ENCODE assay signal across 13 mouse cellular contexts in genomic region chr2:129245618-129246017, GRCm38 (mm10). TPM values are rescaled to one million over a fixed set of nuclear protein-coding genes. Genes with fewer than 3 reads are reported as not detected.
DNase-seq lines count a peak whose midpoint lies in the region; ATAC-seq and TF ChIP-seq lines count a peak whose summit lies in the region.
"Had no signal": no experiment of that assay in that cellular context is flagged by ENCODE, and none has a peak within 500 bp of the region (broad histone marks: within the 10 kb centered on the region; RNA-seq: fewer than 3 reads in every experiment).

No protein-coding gene starts in this region.

- no peak for TF ChIP-seq EP300 in lung, postnatal 0 days (IDR thresholded peaks at IDR 0.05)

- no peaks in the 10 kb centered on the region for H3K36me3 ChIP-seq in lung, postnatal 0 days (ENCODE audit: insufficient read depth, low read length)
- no peaks in the 10 kb centered on the region for H3K36me3 ChIP-seq in embryonic facial prominence, embryonic 15.5 days
- no peaks in the 10 kb centered on the region for H3K36me3 ChIP-seq in kidney, adult 2 months (ENCODE audit: control insufficient read depth, insufficient read depth, low read length)
- no peaks in the 10 kb centered on the region for H3K36me3 ChIP-seq in small intestine, adult 2 months (ENCODE audit: control insufficient read depth, insufficient read depth, low read length)
- H3K36me3 ChIP-seq: liver, embryonic 15.5 days had no signal

- TF ChIP-seq POLR2A in kidney, adult 2 months (IDR thresholded peaks at IDR 0.05; ENCODE audit: low read depth, low read length) = no peak
- no peak for TF ChIP-seq POLR2A in small intestine, adult 2 months (IDR thresholded peaks at IDR 0.05; ENCODE audit: low read depth, low read length)

- ATAC-seq in lung, postnatal 0 days = peak; percentile 25; the same call in 1 of the 2 replicates
- peak; percentile 53 for ATAC-seq in embryonic facial prominence, embryonic 15.5 days (ENCODE audit: insufficient number of reproducible peaks, low FRiP score, low TSS enrichment, low read depth)
- ATAC-seq in CD4-positive, CD25-positive, alpha-beta regulatory T cell, adult 4 months = no peak

- WGBS in lung, postnatal 0 days = 38% methylated on average over 5 of the region's 5 CpGs
- WGBS in embryonic facial prominence, embryonic 15.5 days = 35% methylated on average over 5 of the region's 5 CpGs
- WGBS in kidney, adult 2 months = 38% methylated on average over 5 of the region's 5 CpGs
- WGBS in small intestine, adult 2 months = 23% methylated on average over 5 of the region's 5 CpGs

- no peaks in the 10 kb centered on the region for H3K4me1 ChIP-seq in lung, postnatal 0 days (ENCODE audit: insufficient read depth, low read depth, low read length)
- H3K4me1 ChIP-seq in embryonic facial prominence, embryonic 15.5 days = peaks cover 5% of the 10 kb centered on the region; the same call in 1 of the 2 replicates
- peaks cover 21% of the 10 kb centered on the region; the same call in 1 of the 2 replicates for H3K4me1 ChIP-seq in kidney, adult 2 months (ENCODE audit: control insufficient read depth, insufficient read depth, low read length)
- H3K4me1 ChIP-seq in small intestine, adult 2 months (ENCODE audit: control insufficient read depth, insufficient read depth, insufficient read length, low read length) = peaks cover 28% of the 10 kb centered on the region

- H3K27me3 ChIP-seq in lung, postnatal 0 days (replicated peaks; ENCODE audit: insufficient read depth, low read length) = no peaks in the 10 kb centered on the region
- H3K27me3 ChIP-seq in embryonic facial prominence, embryonic 15.5 days = no peaks in the 10 kb centered on the region
- H3K27me3 ChIP-seq in kidney, adult 2 months (replicated peaks; ENCODE audit: control insufficient read depth, insufficient read depth, low read length) = no peaks in the 10 kb centered on the region
- H3K27me3 ChIP-seq in small intestine, adult 2 months (ENCODE audit: control insufficient read depth, insufficient read depth, low read length) = no peaks in the 10 kb centered on the region
- H3K27me3 ChIP-seq: liver, embryonic 15.5 days had no signal

- intact Hi-C loops in left cerebral cortex, postnatal 25 days (cut with DNase I) = no loop called here

- TF ChIP-seq CTCF in lung, postnatal 0 days (IDR thresholded peaks at IDR 0.05) = no peak
- TF ChIP-seq CTCF in kidney, adult 2 months (conservative IDR thresholded peaks at IDR 0.05; ENCODE audit: insufficient read depth, insufficient read length, low read depth, low read length) = no peak
- TF ChIP-seq CTCF in small intestine, adult 2 months (IDR thresholded peaks at IDR 0.05; ENCODE audit: extremely low read depth, insufficient read length, insufficient replicate concordance, low read depth, low read length) = no peak

- peak; percentile 22 for DNase-seq in lung, postnatal 0 days (ENCODE audit: low spot score)
- no peak for DNase-seq in lung, postnatal 10 days
- peak; percentile 75 for DNase-seq in kidney, adult 2 months
- no peak for DNase-seq in gastrocnemius, adult 18-20 months (ENCODE audit: low spot score)
- no peak for DNase-seq in left cerebral cortex, postnatal 25 days (ENCODE audit: low spot score in 2 of 2)
- DNase-seq: adrenal gland, adult 8-10 months; cerebellum, adult 11 months; embryo, embryonic 11 days; gastrocnemius, postnatal 36 days had no signal

- H3K9ac ChIP-seq in lung, postnatal 0 days (replicated peaks; ENCODE audit: low read depth) = no peak overlapping the region
- no peak overlapping the region for H3K9ac ChIP-seq in embryonic facial prominence, embryonic 15.5 days
- H3K9ac ChIP-seq: liver, embryonic 15.5 days had no signal

- no peak overlapping the region for H3K4me2 ChIP-seq in lung, postnatal 0 days (replicated peaks; ENCODE audit: low read depth, low read length)
- no peak overlapping the region for H3K4me2 ChIP-seq in embryonic facial prominence, embryonic 15.5 days (replicated peaks)
- H3K4me2 ChIP-seq: liver, embryonic 15.5 days had no signal

- H3K27ac ChIP-seq in lung, postnatal 0 days (ENCODE audit: low read length) = no peak overlapping the region
- H3K27ac ChIP-seq in embryonic facial prominence, embryonic 15.5 days (replicated peaks) = no peak overlapping the region
- no peak overlapping the region for H3K27ac ChIP-seq in kidney, adult 2 months (ENCODE audit: insufficient read depth, low read depth, low read length)
- H3K27ac ChIP-seq in small intestine, adult 2 months (ENCODE audit: insufficient read depth, low read depth, low read length) = peak overlapping the region; percentile 29; the same call in 1 of the 2 replicates
- H3K27ac ChIP-seq: liver, embryonic 15.5 days had no signal

- H3K4me3 ChIP-seq in lung, postnatal 0 days (ENCODE audit: low read depth, low read length) = no peak overlapping the region
- no peak overlapping the region for H3K4me3 ChIP-seq in embryonic facial prominence, embryonic 15.5 days (replicated peaks)
- no peak overlapping the region for H3K4me3 ChIP-seq in kidney, adult 2 months (ENCODE audit: insufficient read depth, low read depth, low read length)
- H3K4me3 ChIP-seq in small intestine, adult 2 months (ENCODE audit: low read depth, low read length) = no peak overlapping the region
- H3K4me3 ChIP-seq: liver, embryonic 15.5 days had no signal

- H3K9me3 ChIP-seq in lung, postnatal 0 days (ENCODE audit: low read length) = no peaks in the 10 kb centered on the region
- H3K9me3 ChIP-seq in embryonic facial prominence, embryonic 15.5 days (replicated peaks) = no peaks in the 10 kb centered on the region
- H3K9me3 ChIP-seq: liver, embryonic 15.5 days had no signal

RNA-seq across cellular contexts. Expression of gene Slc20a1, which starts 47.1 kb away (rescaled TPM):
- 10.0 and 10.5 TPM in 2 replicates for polyA plus RNA-seq in lung, postnatal 0 days (2015; fragmentation: Nextera tagmentation; extraction: Ambion mirVana)
- polyA plus RNA-seq in embryonic facial prominence, embryonic 15.5 days (2015; fragmentation: Nextera tagmentation; extraction: Ambion mirVana) = 23.0 and 24.0 TPM in 2 replicates
- polyA plus RNA-seq in kidney, adult 2 months (2012; rRNA removed) = 14.0 and 14.7 TPM in 2 replicates
- polyA plus RNA-seq in small intestine, adult 2 months (2012; rRNA removed) = 4.8 and 6.6 TPM in 2 replicates
- total RNA-seq in gastrocnemius, adult 18-20 months (2021) = 10 to 100 TPM; 11.3 to 21.8 TPM
- polyA plus RNA-seq in CD4-positive, CD25-positive, alpha-beta regulatory T cell, adult 4 months (2017; shearing (Covaris generic)) = 100 to 1,000 TPM in 1 of 2 experiments, 10 to 100 TPM in 1; 94.7 to 130 TPM
- total RNA-seq in left cerebral cortex, postnatal 25 days (2021) = 100 to 1,000 TPM; 138 to 140 TPM

RNA-seq across cellular contexts. Expression of gene Ckap2l, which starts 51.4 kb away (rescaled TPM):
- polyA plus RNA-seq in lung, postnatal 0 days (2015; fragmentation: Nextera tagmentation; extraction: Ambion mirVana) = 2.6 and 3.2 TPM in 2 replicates
- 39.8 and 51.0 TPM in 2 replicates for polyA plus RNA-seq in embryonic facial prominence, embryonic 15.5 days (2015; fragmentation: Nextera tagmentation; extraction: Ambion mirVana)
- 0.07 and 0.13 TPM in 2 replicates for polyA plus RNA-seq in kidney, adult 2 months (2012; rRNA removed)
- polyA plus RNA-seq in small intestine, adult 2 months (2012; rRNA removed) = 0.47 and 0.91 TPM in 2 replicates
- not detected for total RNA-seq in gastrocnemius, adult 18-20 months (2021)
- polyA plus RNA-seq in CD4-positive, CD25-positive, alpha-beta regulatory T cell, adult 4 months (2017; shearing (Covaris generic)) = 1 to 10 TPM; 3.7 to 8.0 TPM
- under 1 TPM; 0.21 to 0.53 TPM for total RNA-seq in left cerebral cortex, postnatal 25 days (2021)

Comparison
In these comparisons a context has a peak if more than half of its experiments do, and no peak if none do; other contexts are left out.
1. DNase-seq: peak in lung, postnatal 0 days (single experiment) and kidney, adult 2 months (single experiment); none in lung, postnatal 10 days (single experiment), gastrocnemius, adult 18-20 months (single experiment) and left cerebral cortex, postnatal 25 days (0 of 2).